Mouse (Mus musculus) lung, postnatal 0 days (tissue): ENCODE results near the gene Rnf168. TPM values are rescaled to one million over a fixed set of nuclear protein-coding genes. Genes with fewer than 3 reads are reported as not detected.
A peak's percentile ranks its signal among the peaks of the same experiment; 100 is the strongest.
"Not testable (repeated sequence)": the region's sequence is repeated elsewhere in the genome, so short reads cannot be mapped to it uniquely, and the experiment has no call there.

Source experiments
- ATAC-seq: fragments of 200-750 bp; cut with Nextera tagmentation; 2 replicates; pipeline ENCODE4 v1.8.0; 2017; ENCODE audit warnings: moderate library complexity
- DNase-seq: peaks from one replicate; pipeline ENCODE4 v3.0.0-alpha.2; 2016; ENCODE audit warnings: low spot score
- H3K27ac ChIP-seq: fragments of 300-500 bp; sonication (generic); 2 replicates; pipeline ENCODE4 v1.5.1; 2014; ENCODE audit warnings: antibody characterized with exemption, mild to moderate bottlenecking, low read length, mixed read lengths
- H3K27me3 ChIP-seq: fragments of 300-500 bp; sonication (generic); replicated peaks from 2 replicates; pipeline ENCODE4 v1.6.1; 2014; ENCODE audit warnings: low read length, mixed read lengths; ENCODE audit not compliant: insufficient read depth
- H3K36me3 ChIP-seq: fragments of 300-500 bp; sonication (generic); 2 replicates; pipeline ENCODE4 v1.6.1; 2014; ENCODE audit warnings: low read length, mixed read lengths; ENCODE audit not compliant: insufficient read depth
- H3K4me1 ChIP-seq: fragments of 300-500 bp; sonication (generic); 2 replicates; pipeline ENCODE4 v1.6.1; 2014; ENCODE audit warnings: antibody characterized with exemption, low read depth, low read length, mixed read lengths; ENCODE audit not compliant: insufficient read depth
- H3K4me2 ChIP-seq: fragments of 300-500 bp; sonication (generic); replicated peaks from 2 replicates; pipeline ENCODE4 v1.6.1; 2014; ENCODE audit warnings: low read depth, mild to moderate bottlenecking, low read length, moderate library complexity, mixed read lengths
- H3K4me3 ChIP-seq: fragments of 300-500 bp; sonication (generic); 2 replicates; pipeline ENCODE4 v1.5.1; 2014; ENCODE audit warnings: low read depth, low read length
- H3K9ac ChIP-seq: fragments of 300-500 bp; sonication (generic); replicated peaks from 2 replicates; pipeline ENCODE4 v1.6.1; 2014; ENCODE audit warnings: low read depth, mild to moderate bottlenecking
- H3K9me3 ChIP-seq: fragments of 300-500 bp; sonication (generic); 2 replicates; pipeline ENCODE4 v1.6.1; 2016; ENCODE audit warnings: low read length, mixed read lengths
- CTCF ChIP-seq: IDR thresholded peaks from 2 replicates; pipeline ENCODE4 v1.5.1; 2016; ENCODE audit warnings: antibody characterized with exemption, mild to moderate bottlenecking
- EP300 ChIP-seq: IDR thresholded peaks from 2 replicates; pipeline ENCODE4 v1.6.1; 2016; ENCODE audit warnings: antibody characterized with exemption, mild to moderate bottlenecking, control low read depth
- WGBS: fragments of 180-500 bp; shearing (Covaris S2); extraction: QIAGEN DNeasy Blood & Tissue Kit; methylation state at CpG from one replicate; pipeline ENCODE4 v1.1.7; 2014; 5-methylcytosine and 5-hydroxymethylcytosine counted together
- polyA plus RNA-seq: library from polyadenylated mRNA; unstranded; fragments of >200 nt; fragmentation: Nextera tagmentation; extraction: Ambion mirVana; gene quantifications from 2 replicates; pipeline ENCODE4 v1.2.1, GENCODE M21; 2015

Rnf168 gene
- polyA plus RNA-seq, 1 experiment from 2014 or later, result 16.5 TPM

- Histone ChIP-seq H3K4me1 (peaks cover 4% of the 10 kb centered on the region; the same call in 1 of the 2 replicates), H3K9me3 (no peaks in the 10 kb centered on the region), H3K4me2 (no peak overlapping the region), H3K36me3 (no peaks in the 10 kb centered on the region), H3K9ac (no peak overlapping the region), H3K4me3 (no peak overlapping the region), H3K27me3 (no peaks in the 10 kb centered on the region), H3K27ac (no peak overlapping the region)
- TF ChIP-seq EP300, result no peak
- TF ChIP-seq CTCF, result no peak
- DNase-seq (no peak), ATAC-seq (no peak)
- WGBS, result 63% methylated on average over 1 of the region's 1 CpGs
Measured at GRCm38 (mm10) chr16:32275830-32276229, 1.4 kb upstream of the Rnf168 start.

- no peak for DNase-seq
- no peaks in the 10 kb centered on the region for H3K27me3 ChIP-seq
Measured at GRCm38 (mm10) chr16:32278396-32278795, 1.1 kb downstream of the Rnf168 start.

GRCm38 (mm10) chr16:32280211-32280610 lies 3.0 kb downstream of the Rnf168 start:
- Histone ChIP-seq H3K4me2 (no peak overlapping the region), H3K27me3 (no peaks in the 10 kb centered on the region), H3K27ac (no peak overlapping the region), H3K36me3 (peaks cover 10% of the 10 kb centered on the region; the same call in 1 of the 2 replicates), H3K4me3 (no peak overlapping the region), H3K4me1 (peaks cover 4% of the 10 kb centered on the region; the same call in 1 of the 2 replicates), H3K9ac (no peak overlapping the region), H3K9me3 (no peaks in the 10 kb centered on the region)
- no peak for DNase-seq
- 94% methylated on average over 8 of the region's 8 CpGs for WGBS
- ATAC-seq, result no peak
- TF ChIP-seq EP300 (no peak), CTCF (no peak)

More at GRCm38 (mm10) chr16:32278396-32278795, 1.1 kb downstream of the Rnf168 start:
- peak overlapping the region; percentile 97 for H3K27ac ChIP-seq
- no peak for ATAC-seq
- peak overlapping the region; percentile 79 for H3K9ac ChIP-seq
- H3K36me3 ChIP-seq, result 0 out of 2 replicates have a peak, but pooled peaks cover 5% of the 10 kb centered on the region
- H3K4me1 ChIP-seq, result peaks cover 4% of the 10 kb centered on the region; the same call in 1 of the 2 replicates
- WGBS, result 32% methylated on average over 7 of the region's 7 CpGs
- no peaks in the 10 kb centered on the region for H3K9me3 ChIP-seq
- H3K4me3 ChIP-seq, result peak overlapping the region; percentile 87
- TF ChIP-seq CTCF (no peak), EP300 (no peak)
- peak overlapping the region; percentile 73 for H3K4me2 ChIP-seq

GRCm38 (mm10) chr16:32282608-32283007 lies 5.3 kb downstream of the Rnf168 start:
- H3K9ac ChIP-seq, result no peak overlapping the region
- H3K4me1 ChIP-seq, result peaks cover 4% of the 10 kb centered on the region; the same call in 1 of the 2 replicates
- ATAC-seq (no peak), DNase-seq (no peak)
- H3K4me2 ChIP-seq, result no peak overlapping the region
- TF ChIP-seq EP300 (no peak), CTCF (0 out of 2 replicates have a peak, but pooled peaks have one; percentile 1)
- no peak overlapping the region for H3K27ac ChIP-seq
- H3K27me3 ChIP-seq, result no peaks in the 10 kb centered on the region
- peaks cover 18% of the 10 kb centered on the region; the same call in 1 of the 2 replicates for H3K36me3 ChIP-seq
- no peak overlapping the region for H3K4me3 ChIP-seq
- H3K9me3 ChIP-seq, result no peaks in the 10 kb centered on the region

- DNase-seq (no peak), ATAC-seq (no peak)
- no peak overlapping the region for H3K9ac ChIP-seq
- H3K36me3 ChIP-seq, result peaks cover 13% of the 10 kb centered on the region
- H3K4me1 ChIP-seq, result no peaks in the 10 kb centered on the region
- TF ChIP-seq EP300 (no peak), CTCF (no peak)
- WGBS, result 95% methylated on average over 4 of the region's 4 CpGs
- no peak overlapping the region for H3K4me3 ChIP-seq
- H3K4me2 ChIP-seq, result no peak overlapping the region
- no peaks in the 10 kb centered on the region for H3K9me3 ChIP-seq
- H3K27me3 ChIP-seq, result no peaks in the 10 kb centered on the region
- H3K27ac ChIP-seq, result no peak overlapping the region
Measured at GRCm38 (mm10) chr16:32291821-32292220, 14.6 kb downstream of the Rnf168 start.

GRCm38 (mm10) chr16:32299617-32300016 lies 22.4 kb downstream of the Rnf168 start:
- 96% methylated on average over 4 of the region's 4 CpGs for WGBS
- peaks cover 19% of the 10 kb centered on the region for H3K36me3 ChIP-seq
- ATAC-seq, result not testable (repeated sequence)

GRCm38 (mm10) chr16:32303046-32303445 lies 25.8 kb downstream of the Rnf168 start:
- ATAC-seq, result no peak
- no peak overlapping the region for H3K9ac ChIP-seq
- H3K4me2 ChIP-seq, result no peak overlapping the region
- no peaks in the 10 kb centered on the region for H3K4me1 ChIP-seq
- no peak overlapping the region for H3K27ac ChIP-seq
- H3K4me3 ChIP-seq, result no peak overlapping the region
- no peak for TF ChIP-seq EP300
- TF ChIP-seq CTCF, result no peak
- no peak for DNase-seq
- 39% methylated on average over 1 of the region's 1 CpGs for WGBS
- H3K36me3 ChIP-seq, result peaks cover 14% of the 10 kb centered on the region; the same call in 1 of the 2 replicates
- H3K27me3 ChIP-seq, result no peaks in the 10 kb centered on the region
- H3K9me3 ChIP-seq, result no peaks in the 10 kb centered on the region

More at GRCm38 (mm10) chr16:32299617-32300016, 22.4 kb downstream of the Rnf168 start:
- H3K4me3 ChIP-seq, H3K9ac ChIP-seq, H3K27ac ChIP-seq, H3K4me1 ChIP-seq, H3K9me3 ChIP-seq, H3K27me3 ChIP-seq, H3K4me2 ChIP-seq, DNase-seq: not testable (repeated sequence)
